Comparison of ENCODE assay signal across 11 mouse cellular contexts in genomic region chr3:101116431-101117385, GRCm38 (mm10). TPM values are rescaled to one million over a fixed set of nuclear protein-coding genes. Genes with fewer than 3 reads are reported as not detected.
DNase-seq lines count a peak whose midpoint lies in the region; ATAC-seq lines count a peak whose summit lies in the region.
"Had no signal": no experiment of that assay in that cellular context is flagged by ENCODE, and none has a peak within 500 bp of the region (broad histone marks: within the 10 kb centered on the region; RNA-seq: fewer than 3 reads in every experiment).

No protein-coding gene starts in this region.

- H3K36me3 ChIP-seq in embryonic facial prominence, embryonic 12.5 days, result no peaks in the 10 kb centered on the region
- H3K36me3 ChIP-seq in forebrain, embryonic 12.5 days (replicated peaks), result no peaks in the 10 kb centered on the region
- no peaks in the 10 kb centered on the region for H3K36me3 ChIP-seq in limb, embryonic 12.5 days
- H3K36me3 ChIP-seq in midbrain, embryonic 13.5 days, result no peaks in the 10 kb centered on the region

- no peak overlapping the region for H3K4me3 ChIP-seq in embryonic facial prominence, embryonic 12.5 days
- no peak overlapping the region for H3K4me3 ChIP-seq in forebrain, embryonic 12.5 days (replicated peaks)
- no peak overlapping the region for H3K4me3 ChIP-seq in limb, embryonic 12.5 days (replicated peaks)
- no peak overlapping the region for H3K4me3 ChIP-seq in midbrain, embryonic 13.5 days (replicated peaks)

- 56% methylated on average over 25 of the region's 25 CpGs for WGBS in embryonic facial prominence, embryonic 12.5 days
- WGBS in forebrain, embryonic 12.5 days, result 53% methylated on average over 25 of the region's 25 CpGs
- WGBS in limb, embryonic 12.5 days, result 49% methylated on average over 25 of the region's 25 CpGs
- 56% methylated on average over 25 of the region's 25 CpGs for whole genome bisulfite sequencing in midbrain, embryonic 13.5 days

- peak overlapping the region; percentile 21; the same call in 1 of the 2 replicates for H3K4me2 ChIP-seq in embryonic facial prominence, embryonic 12.5 days (replicated peaks)
- no peak overlapping the region for H3K4me2 ChIP-seq in forebrain, embryonic 12.5 days
- H3K4me2 ChIP-seq in limb, embryonic 12.5 days, result peak overlapping the region; percentile 39
- no peak overlapping the region for H3K4me2 ChIP-seq in midbrain, embryonic 13.5 days (replicated peaks)

- peak; percentile 35; the same call in 1 of the 2 replicates for ATAC-seq in embryonic facial prominence, embryonic 12.5 days (ENCODE audit: insufficient number of reproducible peaks, insufficient read depth, low FRiP score, low TSS enrichment)
- peak; percentile 55; the same call in 1 of the 2 replicates for ATAC-seq in forebrain, embryonic 12.5 days (ENCODE audit: low FRiP score)
- no peak for ATAC-seq in limb, embryonic 12.5 days (ENCODE audit: insufficient number of reproducible peaks, insufficient read depth, low FRiP score, low TSS enrichment, low read depth)
- ATAC-seq in midbrain, embryonic 13.5 days, result peak; percentile 78

- no peak for DNase-seq in thymus, postnatal 10 days (ENCODE audit: low spot score in 2 of 2)
- DNase-seq in left cerebral cortex, postnatal 36 days (ENCODE audit: low spot score in 2 of 2), result no peak
- no peak for DNase-seq in urinary bladder, adult 2 months (ENCODE audit: low spot score)
- DNase-seq: adrenal gland, postnatal 36 days; kidney, postnatal 36 days had no signal

- 0 out of 2 replicates have a peak overlapping the region, but pooled peaks have one; percentile 12 for H3K27ac ChIP-seq in embryonic facial prominence, embryonic 12.5 days
- peak overlapping the region; percentile 65 for H3K27ac ChIP-seq in forebrain, embryonic 12.5 days
- H3K27ac ChIP-seq in limb, embryonic 12.5 days, result peak overlapping the region; percentile 36
- 0 out of 2 replicates have a peak overlapping the region, but pooled peaks have one; percentile 44 for H3K27ac ChIP-seq in midbrain, embryonic 13.5 days

- peaks cover 19% of the 10 kb centered on the region for H3K4me1 ChIP-seq in embryonic facial prominence, embryonic 12.5 days
- peaks cover 22% of the 10 kb centered on the region for H3K4me1 ChIP-seq in forebrain, embryonic 12.5 days
- H3K4me1 ChIP-seq in limb, embryonic 12.5 days (replicated peaks), result peaks cover 21% of the 10 kb centered on the region
- H3K4me1 ChIP-seq in midbrain, embryonic 13.5 days (replicated peaks), result peaks cover 9% of the 10 kb centered on the region

- no peaks in the 10 kb centered on the region for H3K9me3 ChIP-seq in embryonic facial prominence, embryonic 12.5 days
- peaks cover 5% of the 10 kb centered on the region; the same call in 1 of the 2 replicates for H3K9me3 ChIP-seq in forebrain, embryonic 12.5 days
- H3K9me3 ChIP-seq in limb, embryonic 12.5 days, result peaks cover 3% of the 10 kb centered on the region; the same call in 1 of the 2 replicates
- no peaks in the 10 kb centered on the region for H3K9me3 ChIP-seq in midbrain, embryonic 13.5 days

- H3K27me3 ChIP-seq in embryonic facial prominence, embryonic 12.5 days, result no peaks in the 10 kb centered on the region
- H3K27me3 ChIP-seq in forebrain, embryonic 12.5 days, result no peaks in the 10 kb centered on the region
- no peaks in the 10 kb centered on the region for H3K27me3 ChIP-seq in limb, embryonic 12.5 days
- no peaks in the 10 kb centered on the region; the same call in 1 of the 2 replicates for H3K27me3 ChIP-seq in midbrain, embryonic 13.5 days

- intact Hi-C loops in left cerebral cortex, postnatal 36 days (cut with DNase I), result no loop called here

- H3K9ac ChIP-seq in embryonic facial prominence, embryonic 12.5 days, result peak overlapping the region; percentile 15
- no peak overlapping the region for H3K9ac ChIP-seq in forebrain, embryonic 12.5 days
- H3K9ac ChIP-seq in limb, embryonic 12.5 days (replicated peaks), result 0 out of 2 replicates have a peak overlapping the region, but pooled peaks have one; percentile 44
- no peak overlapping the region for H3K9ac ChIP-seq in midbrain, embryonic 13.5 days (replicated peaks)

RNA-seq across cellular contexts. Expression of gene Ptgfrn, which starts 6.6 kb away (rescaled TPM):
- polyA plus RNA-seq in embryonic facial prominence, embryonic 12.5 days (2016; fragmentation: Nextera tagmentation; extraction: Ambion mirVana), result 5.4 and 6.3 TPM in 2 replicates
- 3.9 and 4.5 TPM in 2 replicates for polyA plus RNA-seq in forebrain, embryonic 12.5 days (2016; fragmentation: Nextera tagmentation; extraction: Ambion mirVana)
- polyA plus RNA-seq in limb, embryonic 12.5 days (2016; fragmentation: Nextera tagmentation; extraction: Ambion mirVana), result 5.9 and 6.1 TPM in 2 replicates
- 2.3 TPM in 2 replicates for polyA plus RNA-seq in midbrain, embryonic 13.5 days (2015; fragmentation: Nextera tagmentation; extraction: Ambion mirVana)
- total RNA-seq in left cerebral cortex, postnatal 36 days (2021), result 10 to 100 TPM; 36.9 to 41.2 TPM
- 31.0 and 62.3 TPM in 2 replicates for polyA plus RNA-seq in urinary bladder, adult 2 months (2012; rRNA removed)
- total RNA-seq: granulocyte monocyte progenitor cell, adult 5-6 weeks; MEL had no signal

Comparison
In these comparisons a context has a peak if more than half of its experiments do, and no peak if none do; other contexts are left out.
1. H3K27ac ChIP-seq: peak in every context shown above with its lines; median percentile 65 in forebrain, embryonic 12.5 days; 44 in midbrain, embryonic 13.5 days; 36 in limb, embryonic 12.5 days; 12 in embryonic facial prominence, embryonic 12.5 days.
2. H3K4me2 ChIP-seq: peak in embryonic facial prominence, embryonic 12.5 days (single experiment) and limb, embryonic 12.5 days (single experiment); none in forebrain, embryonic 12.5 days (single experiment) and midbrain, embryonic 13.5 days (single experiment).
3. H3K9ac ChIP-seq: peak in embryonic facial prominence, embryonic 12.5 days (single experiment) and limb, embryonic 12.5 days (single experiment); none in forebrain, embryonic 12.5 days (single experiment) and midbrain, embryonic 13.5 days (single experiment).